Mouse (Mus musculus) midbrain, embryonic 15.5 days (tissue): ENCODE measurements around the gene S100a1. TPM values are rescaled to one million over a fixed set of nuclear protein-coding genes. Genes with fewer than 3 reads are reported as not detected.

Experiments used
- ATAC-seq: fragments of 200-750 bp; cut with Nextera tagmentation; replicated peaks from 2 replicates; pipeline ENCODE4 v1.8.0; 2017; ENCODE audit warnings: moderate TSS enrichment
- H3K27ac ChIP-seq: fragments of 300-500 bp; sonication (generic); 2 replicates; pipeline ENCODE4 v1.5.1; 2015; ENCODE audit warnings: mild to moderate bottlenecking, inconsistent platforms
- H3K27me3 ChIP-seq: fragments of 300-500 bp; sonication (generic); replicated peaks from 2 replicates; pipeline ENCODE4 v1.6.1; 2015; ENCODE audit warnings: inconsistent platforms
- H3K36me3 ChIP-seq: fragments of 300-500 bp; sonication (generic); replicated peaks from 2 replicates; pipeline ENCODE4 v1.6.1; 2015; ENCODE audit warnings: inconsistent platforms
- H3K4me1 ChIP-seq: fragments of 300-500 bp; sonication (generic); 2 replicates; pipeline ENCODE4 v1.6.1; 2015; ENCODE audit warnings: inconsistent platforms
- H3K4me2 ChIP-seq: fragments of 300-500 bp; sonication (generic); 2 replicates; pipeline ENCODE4 v1.6.1; 2015; ENCODE audit warnings: inconsistent platforms, mild to moderate bottlenecking, moderate library complexity
- H3K4me3 ChIP-seq: fragments of 300-500 bp; sonication (generic); 2 replicates; pipeline ENCODE4 v1.5.1; 2015; ENCODE audit warnings: mild to moderate bottlenecking, inconsistent platforms
- H3K9ac ChIP-seq: fragments of 300-500 bp; sonication (generic); 2 replicates; pipeline ENCODE4 v1.6.1; 2015; ENCODE audit warnings: mild to moderate bottlenecking, inconsistent platforms
- H3K9me3 ChIP-seq: fragments of 300-500 bp; sonication (generic); 2 replicates; pipeline ENCODE4 v1.6.1; 2016; ENCODE audit warnings: inconsistent platforms
- WGBS: fragments of 180-500 bp; shearing (Covaris S2); methylation state at CpG from one replicate; pipeline ENCODE4 v1.1.7; 2015; ENCODE audit warnings: mixed read lengths; 5-methylcytosine and 5-hydroxymethylcytosine counted together
- polyA plus RNA-seq: library from polyadenylated mRNA; unstranded; fragments of >200 nt; fragmentation: Nextera tagmentation; extraction: Ambion mirVana; gene quantifications from 2 replicates; pipeline ENCODE4 v1.2.1, GENCODE M21; 2015

The S100a1 gene
- polyA plus RNA-seq, 1 experiment from 2014 or later: 11.5 TPM

DNA sequence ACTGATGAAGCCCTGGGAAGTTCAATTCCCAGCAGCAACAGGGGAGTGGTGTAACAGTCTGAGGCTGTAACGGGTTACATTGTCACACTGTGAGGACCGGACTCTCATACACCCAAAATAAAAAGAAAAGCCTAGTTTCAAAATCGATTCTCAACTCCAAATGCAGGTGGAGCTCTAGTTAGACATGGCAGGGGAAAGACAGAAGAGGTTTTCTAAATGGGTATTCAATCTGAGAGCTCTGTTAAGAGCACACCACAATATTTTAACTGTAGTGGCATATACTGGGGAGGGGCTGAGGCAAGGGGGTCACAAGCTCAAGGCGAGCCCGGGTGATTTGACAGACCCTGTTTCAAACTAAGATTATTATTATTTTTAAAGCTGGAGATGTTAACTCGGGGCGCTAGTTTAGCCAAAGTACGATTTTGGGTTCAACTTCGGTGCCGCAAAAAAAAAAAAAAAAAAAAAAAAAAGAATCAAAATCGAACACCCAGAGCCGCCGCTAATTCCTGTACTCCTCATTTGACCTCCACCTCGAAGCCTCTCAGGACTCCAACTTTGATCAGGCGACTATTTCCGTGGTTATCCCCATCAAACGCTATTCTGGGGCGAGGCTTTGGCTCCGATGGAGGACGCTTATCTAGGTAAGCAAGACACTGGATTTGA lies 5.8 kb downstream of the S100a1 start:
- Histone ChIP-seq H3K9ac (peak overlapping the region; percentile 96), H3K4me1 (peaks cover 29% of the 10 kb centered on the region), H3K27ac (peak overlapping the region; percentile 97), H3K4me2 (peak overlapping the region; percentile 68), H3K36me3 (peaks cover 23% of the 10 kb centered on the region; the same call in 1 of the 2 replicates), H3K9me3 (no peaks in the 10 kb centered on the region), H3K27me3 (peaks cover 7% of the 10 kb centered on the region; the same call in 1 of the 2 replicates), H3K4me3 (peak overlapping the region; percentile 98)
- ATAC-seq: no peak
- WGBS: 4% methylated on average over 20 of the region's 20 CpGs

DNA sequence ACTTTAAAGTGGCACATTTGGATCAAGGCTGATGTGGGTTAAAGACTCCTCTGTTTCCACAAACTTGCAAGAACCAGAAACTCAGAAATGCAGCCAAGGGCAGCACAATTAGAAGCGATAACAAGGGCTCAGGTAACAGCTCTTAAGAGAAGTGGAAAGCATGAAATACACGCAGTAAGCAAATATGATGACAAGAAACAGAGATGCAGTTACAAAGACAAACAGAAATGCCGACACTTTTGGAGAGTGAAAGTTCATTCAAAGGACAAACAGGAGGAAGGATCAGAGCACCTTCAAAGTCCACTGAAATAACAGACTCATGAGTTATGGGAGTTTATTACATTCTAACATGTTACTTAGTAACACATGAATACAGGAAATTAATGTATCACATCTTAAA lies 7.8 kb downstream of the S100a1 start:
- H3K4me1 ChIP-seq: peaks cover 34% of the 10 kb centered on the region
- no peak overlapping the region for H3K27ac ChIP-seq
- H3K9me3 ChIP-seq: no peaks in the 10 kb centered on the region
- no peaks in the 10 kb centered on the region for H3K27me3 ChIP-seq
- no peak overlapping the region for H3K4me2 ChIP-seq
- WGBS: 94% methylated on average over 3 of the region's 3 CpGs
- no peak overlapping the region for H3K9ac ChIP-seq
- peaks cover 34% of the 10 kb centered on the region; the same call in 1 of the 2 replicates for H3K36me3 ChIP-seq
- no peak for ATAC-seq
- no peak overlapping the region for H3K4me3 ChIP-seq

DNA sequence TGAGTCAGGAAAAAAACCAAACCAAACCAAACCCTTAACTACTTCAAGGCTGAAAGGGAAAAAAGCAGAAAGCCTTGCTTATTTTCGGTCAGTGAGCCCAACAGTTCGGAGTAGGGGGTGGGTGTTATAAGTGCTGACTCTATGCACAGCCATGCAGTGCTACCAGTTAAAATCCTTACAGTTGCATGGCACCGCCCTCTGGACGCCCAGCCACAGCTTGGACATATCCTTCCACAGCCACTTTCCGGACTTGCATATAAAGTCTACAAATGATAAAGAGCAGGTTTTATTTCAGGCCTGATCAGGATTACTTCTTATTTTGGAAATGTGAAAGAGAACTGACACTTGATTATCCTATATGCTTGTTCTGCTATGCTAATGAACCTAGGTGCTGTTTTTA lies 9.0 kb downstream of the S100a1 start:
- no peaks in the 10 kb centered on the region for H3K9me3 ChIP-seq
- H3K4me3 ChIP-seq: no peak overlapping the region
- no peaks in the 10 kb centered on the region for H3K27me3 ChIP-seq
- 95% methylated on average over 5 of the region's 5 CpGs for WGBS
- peaks cover 34% of the 10 kb centered on the region for H3K4me1 ChIP-seq
- H3K27ac ChIP-seq: no peak overlapping the region
- ATAC-seq: no peak
- no peak overlapping the region for H3K9ac ChIP-seq
- H3K36me3 ChIP-seq: peaks cover 42% of the 10 kb centered on the region
- no peak overlapping the region for H3K4me2 ChIP-seq

DNA sequence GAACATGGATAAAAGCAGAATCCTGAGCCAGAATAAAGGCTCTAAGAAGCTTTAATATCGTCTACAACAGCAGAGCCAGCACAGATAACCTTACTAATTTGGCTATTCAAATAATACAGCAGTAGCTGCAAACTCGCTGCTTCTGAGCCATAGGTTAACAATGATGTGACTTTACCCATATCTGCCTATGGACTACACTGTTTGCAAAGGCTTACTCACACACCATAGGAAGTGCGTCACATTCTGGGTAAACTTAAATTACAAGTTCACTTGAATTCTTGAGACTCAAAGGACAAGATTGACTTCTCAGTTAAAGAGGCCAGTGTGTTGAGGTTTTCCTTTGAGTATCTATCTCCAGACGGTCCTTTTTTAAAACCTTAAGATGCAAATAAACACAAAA lies 10.7 kb downstream of the S100a1 start:
- H3K27me3 ChIP-seq: no peaks in the 10 kb centered on the region
- no peaks in the 10 kb centered on the region for H3K9me3 ChIP-seq
- peaks cover 51% of the 10 kb centered on the region for H3K36me3 ChIP-seq
- H3K9ac ChIP-seq: no peak overlapping the region
- H3K27ac ChIP-seq: no peak overlapping the region
- H3K4me1 ChIP-seq: peaks cover 30% of the 10 kb centered on the region
- no peak overlapping the region for H3K4me2 ChIP-seq
- no peak overlapping the region for H3K4me3 ChIP-seq
- ATAC-seq: no peak
- 64% methylated on average over 4 of the region's 4 CpGs for WGBS

DNA sequence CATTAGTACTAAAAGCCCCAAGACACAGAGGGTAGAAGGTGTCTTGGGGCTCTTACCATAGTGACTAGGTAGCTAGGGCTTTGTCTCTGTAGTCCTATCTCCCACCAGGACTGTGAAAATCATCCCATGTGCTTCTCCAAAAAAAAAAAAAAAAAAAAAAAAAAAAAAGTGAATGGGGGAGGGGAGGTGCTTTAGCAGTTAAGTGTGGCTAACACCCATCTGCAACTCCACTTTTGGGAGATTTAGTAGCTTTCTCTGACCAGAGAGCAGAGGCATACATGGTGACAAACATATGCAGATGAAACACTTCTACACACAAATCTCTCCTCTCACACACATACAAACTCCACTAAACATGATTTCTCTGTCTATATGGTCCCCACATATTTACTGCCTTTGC lies 16.6 kb downstream of the S100a1 start:
- H3K9ac ChIP-seq: no peak overlapping the region
- H3K4me2 ChIP-seq: no peak overlapping the region
- no peaks in the 10 kb centered on the region for H3K27me3 ChIP-seq
- H3K27ac ChIP-seq: no peak overlapping the region
- H3K36me3 ChIP-seq: peaks cover 44% of the 10 kb centered on the region
- ATAC-seq: no peak
- H3K4me3 ChIP-seq: no peak overlapping the region
- no peaks in the 10 kb centered on the region for H3K9me3 ChIP-seq
- no peaks in the 10 kb centered on the region for H3K4me1 ChIP-seq

DNA sequence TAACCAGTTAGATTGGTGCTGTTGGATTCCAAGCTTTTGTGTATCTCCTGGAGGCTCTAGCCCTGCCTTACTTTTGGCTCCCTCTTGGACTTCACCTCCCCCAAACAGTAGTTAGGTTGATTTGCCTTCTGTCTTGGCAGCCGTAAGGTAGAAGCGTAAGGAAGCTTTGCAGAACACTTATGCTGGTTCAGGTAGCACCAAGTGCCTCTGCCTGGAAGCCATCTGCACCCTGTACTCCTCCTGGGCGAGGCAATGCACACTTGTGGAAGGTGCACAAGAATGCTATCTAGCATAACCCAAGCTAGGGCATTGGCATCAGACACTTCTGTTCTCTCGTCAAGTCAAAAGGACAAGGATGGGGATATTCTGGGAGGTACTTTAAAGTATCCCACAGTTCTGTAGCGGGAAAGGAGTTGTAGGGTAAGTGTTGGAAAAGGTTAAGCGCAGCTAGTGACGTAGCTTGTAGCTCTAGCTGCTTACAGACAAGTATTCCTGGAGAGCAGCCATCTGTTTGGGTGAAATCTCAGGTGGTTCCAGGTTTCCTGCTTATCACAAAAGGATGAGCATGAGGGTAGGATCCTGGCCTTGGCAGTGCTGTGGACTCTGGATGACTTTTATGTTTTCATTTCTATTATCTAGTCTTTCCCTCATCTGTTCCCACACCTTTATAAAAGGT lies 18.2 kb downstream of the S100a1 start:
- no peak overlapping the region for H3K9ac ChIP-seq
- H3K27ac ChIP-seq: no peak overlapping the region
- no peak overlapping the region for H3K4me3 ChIP-seq
- no peaks in the 10 kb centered on the region for H3K9me3 ChIP-seq
- peaks cover 33% of the 10 kb centered on the region for H3K36me3 ChIP-seq
- 93% methylated on average over 7 of the region's 7 CpGs for WGBS
- no peak overlapping the region for H3K4me2 ChIP-seq
- ATAC-seq: no peak
- H3K4me1 ChIP-seq: no peaks in the 10 kb centered on the region
- no peaks in the 10 kb centered on the region for H3K27me3 ChIP-seq

DNA sequence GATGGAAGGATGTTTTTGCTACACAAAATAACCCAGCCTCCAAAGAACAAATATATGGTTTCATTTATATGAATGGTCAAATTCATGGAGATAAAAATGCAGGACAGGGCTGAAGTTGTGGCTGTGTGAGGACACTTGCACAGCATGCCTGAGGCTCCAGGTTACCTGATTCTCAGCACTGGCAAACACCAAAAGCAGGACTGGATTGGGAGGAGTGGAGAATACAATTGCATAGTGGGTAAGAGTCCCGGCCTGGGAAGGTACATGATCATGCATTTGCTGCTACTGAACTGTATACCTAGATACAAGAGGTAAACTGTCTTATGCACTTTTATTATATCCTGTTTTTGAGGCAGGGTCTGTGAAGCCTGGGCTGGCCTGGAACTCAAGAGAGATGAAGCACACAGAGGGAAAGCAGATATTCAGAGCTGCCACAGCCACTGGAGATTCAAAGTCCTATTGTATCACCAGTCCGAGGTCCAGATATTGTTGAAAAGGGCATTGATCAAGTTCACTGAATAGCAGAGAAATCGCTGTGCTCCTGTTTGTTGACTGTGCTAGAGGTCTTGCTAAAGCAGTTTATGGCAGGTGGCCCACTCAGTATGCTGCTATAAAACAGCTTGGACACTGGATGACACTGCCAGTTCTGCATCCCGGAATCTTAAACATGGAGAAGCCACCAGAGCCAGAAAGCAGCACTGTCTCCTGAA lies 20.2 kb downstream of the S100a1 start:
- ATAC-seq: no peak
- no peak overlapping the region for H3K4me3 ChIP-seq
- no peak overlapping the region for H3K4me2 ChIP-seq
- no peaks in the 10 kb centered on the region for H3K9me3 ChIP-seq
- peaks cover 7% of the 10 kb centered on the region for H3K4me1 ChIP-seq
- peaks cover 22% of the 10 kb centered on the region; the same call in 1 of the 2 replicates for H3K36me3 ChIP-seq
- WGBS: 66% methylated on average over 4 of the region's 4 CpGs
- H3K9ac ChIP-seq: no peak overlapping the region
- no peaks in the 10 kb centered on the region for H3K27me3 ChIP-seq
- no peak overlapping the region for H3K27ac ChIP-seq

DNA sequence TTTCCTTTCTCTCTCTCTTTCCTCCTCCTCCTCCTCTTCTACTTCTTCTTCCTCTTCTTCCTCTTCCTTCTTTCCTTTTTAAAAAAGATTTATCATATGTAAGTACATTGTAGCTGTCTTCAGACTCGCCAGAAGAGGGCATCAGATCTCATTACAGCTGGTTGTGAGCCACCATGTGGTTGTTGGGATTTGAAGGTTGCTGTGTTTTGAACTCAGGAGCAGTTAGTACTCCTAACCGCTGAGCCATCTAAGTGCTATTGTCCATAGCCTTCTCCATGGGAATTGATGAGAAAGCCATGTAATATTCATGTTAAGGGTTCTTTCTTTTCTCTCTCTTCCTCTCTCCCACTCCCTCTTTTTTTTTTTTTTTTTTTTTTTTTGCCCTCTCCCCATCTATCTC lies 22.8 kb downstream of the S100a1 start:
- ATAC-seq: peak; percentile 27; the same call in 1 of the 2 replicates
- Histone ChIP-seq H3K4me1 (peaks cover 7% of the 10 kb centered on the region), H3K9me3 (no peaks in the 10 kb centered on the region), H3K9ac (no peak overlapping the region), H3K4me2 (no peak overlapping the region), H3K36me3 (peaks cover 23% of the 10 kb centered on the region), H3K4me3 (no peak overlapping the region), H3K27me3 (no peaks in the 10 kb centered on the region), H3K27ac (no peak overlapping the region)
- 44% methylated on average over 2 of the region's 2 CpGs for WGBS

DNA sequence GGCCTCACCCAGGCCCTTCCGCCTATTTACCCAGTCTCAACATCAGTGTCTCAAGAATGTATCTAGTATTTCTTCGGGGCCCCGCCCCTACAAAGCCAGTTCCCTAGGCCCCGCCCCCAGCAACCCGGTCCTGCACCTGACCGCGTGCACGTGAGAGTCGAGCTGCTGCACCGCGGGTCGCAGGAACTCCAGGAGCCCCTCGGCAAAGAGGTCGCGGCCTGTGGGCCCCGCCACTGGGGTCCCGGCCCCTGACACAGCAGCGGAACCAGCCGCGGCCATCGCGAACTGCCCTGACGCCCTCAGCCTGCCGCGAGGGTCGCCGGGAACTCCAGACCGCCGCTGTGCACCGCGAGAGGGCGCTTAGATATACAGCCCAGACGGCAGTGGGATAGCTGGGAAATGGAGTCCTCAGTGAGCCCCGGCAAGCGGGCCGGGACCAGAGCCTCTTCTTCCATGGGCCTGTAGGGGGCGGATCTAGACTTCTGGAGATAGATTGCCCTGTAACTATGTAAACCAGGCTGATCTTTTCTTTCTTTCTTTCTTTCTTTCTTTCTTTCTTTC lies 23.4 kb downstream of the S100a1 start, which contains the start of gene Snapin:
TSS of gene Snapin (minus strand) at position 338 of the 561 bp plus-strand sequence.
- Histone ChIP-seq H3K9me3 (no peaks in the 10 kb centered on the region), H3K27me3 (no peaks in the 10 kb centered on the region), H3K27ac (peak within 1 kb of the TSS; percentile 76), H3K4me1 (peaks cover 7% of the 10 kb centered on the region), H3K4me2 (peak within 1 kb of the TSS; percentile 59), H3K4me3 (peak within 1 kb of the TSS; percentile 65), H3K9ac (peak within 1 kb of the TSS; percentile 71), H3K36me3 (peaks cover 24% of the 10 kb centered on the region)
- under 1% methylated on average over 37 of the region's 37 CpGs for WGBS
- ATAC-seq: peak; percentile 98

DNA sequence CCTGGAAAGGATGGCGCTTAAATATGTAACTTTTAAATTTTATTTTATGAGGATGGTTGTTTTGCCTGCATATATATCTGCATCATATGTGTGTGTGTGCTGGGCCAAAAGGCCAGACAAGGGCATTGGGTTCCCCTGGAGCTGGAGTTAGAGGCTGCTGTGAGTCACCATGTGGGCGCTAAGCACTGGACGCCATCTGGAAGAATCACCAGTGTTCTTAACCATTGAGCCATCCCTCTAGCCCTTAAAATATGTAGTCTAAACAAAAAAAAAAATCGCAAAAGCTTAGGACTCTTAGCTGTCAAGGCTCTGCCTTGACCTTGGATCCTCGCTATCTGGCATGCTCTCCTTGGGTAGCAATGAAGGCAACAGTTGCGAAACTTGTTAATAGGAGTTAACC lies 25.6 kb downstream of the S100a1 start:
- no peak overlapping the region for H3K4me3 ChIP-seq
- no peaks in the 10 kb centered on the region for H3K9me3 ChIP-seq
- H3K9ac ChIP-seq: no peak overlapping the region
- H3K36me3 ChIP-seq: peaks cover 41% of the 10 kb centered on the region
- H3K4me1 ChIP-seq: peaks cover 7% of the 10 kb centered on the region
- H3K4me2 ChIP-seq: no peak overlapping the region
- ATAC-seq: no peak
- no peak overlapping the region for H3K27ac ChIP-seq
- no peaks in the 10 kb centered on the region for H3K27me3 ChIP-seq
- 88% methylated on average over 6 of the region's 6 CpGs for WGBS

DNA sequence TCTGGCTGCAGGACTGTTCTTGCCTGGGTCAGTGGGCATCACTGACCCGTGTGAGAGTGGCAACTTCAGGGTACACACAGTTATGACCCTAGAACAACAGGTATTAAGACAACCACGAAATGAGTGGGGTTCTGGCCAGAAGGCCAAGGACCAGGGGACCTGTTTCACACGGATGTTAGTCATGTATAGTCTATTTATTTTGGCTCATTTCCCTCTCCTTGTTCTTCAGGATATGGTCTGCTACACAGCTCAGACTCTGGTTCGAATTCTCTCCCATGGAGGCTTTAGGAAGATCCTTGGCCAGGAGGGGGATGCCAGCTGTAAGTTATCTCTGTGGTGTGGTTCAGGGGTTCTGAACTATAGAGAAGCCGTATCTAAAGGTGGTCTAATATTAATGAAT lies 27.2 kb downstream of the S100a1 start:
- H3K4me1 ChIP-seq: peaks cover 7% of the 10 kb centered on the region
- H3K4me2 ChIP-seq: no peak overlapping the region
- H3K27me3 ChIP-seq: no peaks in the 10 kb centered on the region
- peaks cover 54% of the 10 kb centered on the region for H3K36me3 ChIP-seq
- H3K27ac ChIP-seq: no peak overlapping the region
- no peak overlapping the region for H3K4me3 ChIP-seq
- ATAC-seq: no peak
- 83% methylated on average over 5 of the region's 5 CpGs for WGBS
- no peak overlapping the region for H3K9ac ChIP-seq
- H3K9me3 ChIP-seq: no peaks in the 10 kb centered on the region
